Mouse (Mus musculus) stomach, embryonic 15.5 days (tissue): ENCODE results near the gene Dnajc12. TPM values are rescaled to one million over a fixed set of nuclear protein-coding genes. Genes with fewer than 3 reads are reported as not detected.

ENCODE experiments used
- ATAC-seq: fragments of 200-750 bp; cut with Nextera tagmentation; 2 replicates; pipeline ENCODE4 v1.8.0; 2017; ENCODE audit warnings: low read depth, moderate number of reproducible peaks, moderate TSS enrichment; ENCODE audit not compliant: insufficient read depth, low FRiP score
- H3K27ac ChIP-seq: fragments of 300-500 bp; sonication (generic); 2 replicates; pipeline ENCODE4 v1.5.1; 2015; ENCODE audit warnings: mild to moderate bottlenecking, inconsistent platforms
- H3K27me3 ChIP-seq: fragments of 300-500 bp; sonication (generic); replicated peaks from 2 replicates; pipeline ENCODE4 v1.6.1; 2015; ENCODE audit warnings: inconsistent platforms
- H3K36me3 ChIP-seq: fragments of 300-500 bp; sonication (generic); 2 replicates; pipeline ENCODE4 v1.6.1; 2015; ENCODE audit warnings: inconsistent platforms
- H3K4me1 ChIP-seq: fragments of 300-500 bp; sonication (generic); 2 replicates; pipeline ENCODE4 v1.6.1; 2015; ENCODE audit warnings: inconsistent platforms
- H3K4me2 ChIP-seq: fragments of 300-500 bp; sonication (generic); 2 replicates; pipeline ENCODE4 v1.6.1; 2015; ENCODE audit warnings: mild to moderate bottlenecking, inconsistent platforms
- H3K4me3 ChIP-seq: fragments of 300-500 bp; sonication (generic); replicated peaks from 2 replicates; pipeline ENCODE4 v1.5.1; 2015; ENCODE audit warnings: inconsistent platforms
- H3K9ac ChIP-seq: fragments of 300-500 bp; sonication (generic); 2 replicates; pipeline ENCODE4 v1.6.1; 2015; ENCODE audit warnings: inconsistent platforms
- H3K9me3 ChIP-seq: fragments of 300-500 bp; sonication (generic); 2 replicates; pipeline ENCODE4 v1.6.1; 2016; ENCODE audit warnings: inconsistent platforms
- WGBS: fragments of 180-500 bp; shearing (Covaris S2); methylation state at CpG from one replicate; pipeline ENCODE4 v1.1.7; 2015; 5-methylcytosine and 5-hydroxymethylcytosine counted together
- polyA plus RNA-seq: library from polyadenylated mRNA; unstranded; fragments of >200 nt; fragmentation: Nextera tagmentation; extraction: Ambion mirVana; gene quantifications from 2 replicates; pipeline ENCODE4 v1.2.1, GENCODE M21; 2015

The Dnajc12 gene
- polyA plus RNA-seq, 1 experiment from 2014 or later = 9.3 TPM

- H3K4me1 ChIP-seq = no peaks in the 10 kb centered on the region
- H3K9me3 ChIP-seq = no peaks in the 10 kb centered on the region
- no peak overlapping the region for H3K27ac ChIP-seq
- no peaks in the 10 kb centered on the region for H3K36me3 ChIP-seq
- no peak overlapping the region for H3K4me3 ChIP-seq
- no peak overlapping the region for H3K9ac ChIP-seq
- no peak overlapping the region for H3K4me2 ChIP-seq
- no peaks in the 10 kb centered on the region for H3K27me3 ChIP-seq
- WGBS = 80% methylated on average over 9 of the region's 9 CpGs
- ATAC-seq = no peak
These were observed 41.6 kb downstream of the Dnajc12 start for GRCm38 (mm10) chr10:63423591-63424474.

DNA sequence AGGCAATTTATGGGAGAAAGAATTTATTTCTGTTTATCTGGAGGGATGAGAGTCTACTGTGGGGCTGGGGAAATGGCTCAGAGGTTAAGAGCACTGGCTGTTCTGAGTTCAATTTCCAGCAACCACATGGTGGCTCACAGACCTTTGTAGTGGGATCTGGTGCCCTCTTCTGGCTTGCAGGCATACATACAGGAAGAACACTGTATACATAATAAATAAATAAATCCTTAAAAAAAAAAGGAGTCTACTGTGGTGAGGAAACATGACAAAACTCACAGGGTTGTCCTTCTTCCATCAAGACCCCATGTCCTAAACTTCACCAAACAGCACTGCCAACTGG, 42.2 kb downstream of the Dnajc12 start:
- Histone ChIP-seq H3K4me3 (no peak overlapping the region), H3K4me1 (no peaks in the 10 kb centered on the region), H3K9ac (no peak overlapping the region), H3K27ac (no peak overlapping the region), H3K4me2 (no peak overlapping the region), H3K27me3 (no peaks in the 10 kb centered on the region), H3K9me3 (no peaks in the 10 kb centered on the region), H3K36me3 (no peaks in the 10 kb centered on the region)
- no peak for ATAC-seq

DNA sequence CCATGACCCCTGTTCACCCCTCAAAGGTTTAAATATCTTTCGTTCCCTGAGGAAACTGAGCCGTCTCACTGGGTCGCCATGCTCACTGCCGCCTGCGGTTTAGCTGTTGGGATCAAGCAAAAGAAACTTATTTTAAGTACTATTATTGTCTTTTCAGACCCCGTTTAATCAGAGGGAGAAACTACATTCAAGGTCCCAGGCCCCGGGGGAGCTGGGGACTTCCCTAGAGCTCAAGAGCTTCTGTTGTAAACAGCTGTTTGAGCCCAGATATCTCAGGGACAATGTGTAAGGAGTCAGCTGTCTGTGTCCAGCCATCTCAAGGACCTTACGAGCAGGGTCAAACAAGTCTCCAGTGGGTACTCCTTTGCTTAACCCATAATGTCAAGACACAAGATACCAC, 44.9 kb downstream of the Dnajc12 start:
- 77% methylated on average over 8 of the region's 8 CpGs for WGBS
- no peak for ATAC-seq

GRCm38 (mm10) chr10:63428243-63429022, 46.2 kb downstream of the Dnajc12 start:
- H3K4me1 ChIP-seq = no peaks in the 10 kb centered on the region
- H3K9ac ChIP-seq = peak overlapping the region; percentile 24; the same call in 1 of the 2 replicates
- H3K27ac ChIP-seq = peak overlapping the region; percentile 44
- WGBS = 17% methylated on average over 19 of the region's 19 CpGs
- no peaks in the 10 kb centered on the region for H3K9me3 ChIP-seq
- peak overlapping the region; percentile 85 for H3K4me3 ChIP-seq
- no peak for ATAC-seq
- H3K27me3 ChIP-seq = no peaks in the 10 kb centered on the region
- H3K4me2 ChIP-seq = peak overlapping the region; percentile 83
- H3K36me3 ChIP-seq = no peaks in the 10 kb centered on the region

More for the DNA sequence above, 44.9 kb downstream of the Dnajc12 start:
- Histone ChIP-seq H3K9ac (no peak overlapping the region), H3K9me3 (no peaks in the 10 kb centered on the region), H3K4me1 (no peaks in the 10 kb centered on the region), H3K4me2 (no peak overlapping the region), H3K27me3 (no peaks in the 10 kb centered on the region), H3K4me3 (no peak overlapping the region), H3K27ac (no peak overlapping the region), H3K36me3 (no peaks in the 10 kb centered on the region)

DNA sequence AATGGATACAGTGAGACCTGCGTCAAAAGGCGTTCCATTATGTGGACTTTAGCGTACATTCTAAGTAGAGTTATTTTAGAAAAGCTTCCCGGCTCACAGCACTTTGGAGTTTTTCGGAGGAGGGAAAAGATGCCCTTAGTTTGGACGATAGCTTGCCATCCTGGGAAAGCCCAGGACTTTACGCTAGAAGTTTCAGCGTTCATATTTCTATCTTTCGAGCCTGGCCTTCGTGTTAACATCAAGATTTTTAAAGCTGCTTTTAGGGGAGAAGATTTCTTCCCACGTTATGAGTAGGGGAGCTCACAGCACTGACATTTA, 46.7 kb downstream of the Dnajc12 start:
- no peak for ATAC-seq
- Histone ChIP-seq H3K4me3 (peak overlapping the region; percentile 85), H3K4me1 (no peaks in the 10 kb centered on the region), H3K9ac (peak overlapping the region; percentile 24; the same call in 1 of the 2 replicates), H3K9me3 (no peaks in the 10 kb centered on the region), H3K36me3 (no peaks in the 10 kb centered on the region), H3K27me3 (no peaks in the 10 kb centered on the region), H3K4me2 (peak overlapping the region; percentile 83), H3K27ac (peak overlapping the region; percentile 44)
- WGBS = 2% methylated on average over 11 of the region's 11 CpGs

DNA sequence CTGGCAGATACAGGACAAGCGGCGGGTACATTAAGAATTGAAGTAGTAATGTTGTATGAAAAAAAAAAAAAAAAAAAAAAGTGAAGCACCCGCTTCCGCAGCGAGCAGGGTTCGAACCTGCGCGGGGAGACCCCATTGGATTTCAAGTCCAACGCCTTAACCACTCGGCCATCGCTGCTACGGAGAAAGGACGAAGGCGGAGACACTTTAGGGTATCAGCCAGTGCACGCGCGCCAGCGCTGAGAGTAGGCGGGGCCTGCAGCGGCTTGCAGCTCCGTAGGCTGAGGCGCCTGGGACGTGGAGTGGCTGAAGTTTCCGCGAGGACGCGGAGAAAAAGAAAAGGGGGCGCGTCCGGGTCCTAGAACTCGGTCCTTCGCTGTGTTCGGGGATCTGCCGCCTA, 47.1 kb downstream of the Dnajc12 start:
- peak overlapping the region; percentile 57 for H3K9ac ChIP-seq
- peak overlapping the region; percentile 85 for H3K4me3 ChIP-seq
- no peaks in the 10 kb centered on the region for H3K4me1 ChIP-seq
- H3K27ac ChIP-seq = peak overlapping the region; percentile 88
- no peaks in the 10 kb centered on the region for H3K9me3 ChIP-seq
- H3K4me2 ChIP-seq = peak overlapping the region; percentile 83
- peak; percentile 93 for ATAC-seq
- H3K27me3 ChIP-seq = no peaks in the 10 kb centered on the region
- WGBS = under 1% methylated on average over 34 of the region's 34 CpGs
- no peaks in the 10 kb centered on the region for H3K36me3 ChIP-seq

DNA sequence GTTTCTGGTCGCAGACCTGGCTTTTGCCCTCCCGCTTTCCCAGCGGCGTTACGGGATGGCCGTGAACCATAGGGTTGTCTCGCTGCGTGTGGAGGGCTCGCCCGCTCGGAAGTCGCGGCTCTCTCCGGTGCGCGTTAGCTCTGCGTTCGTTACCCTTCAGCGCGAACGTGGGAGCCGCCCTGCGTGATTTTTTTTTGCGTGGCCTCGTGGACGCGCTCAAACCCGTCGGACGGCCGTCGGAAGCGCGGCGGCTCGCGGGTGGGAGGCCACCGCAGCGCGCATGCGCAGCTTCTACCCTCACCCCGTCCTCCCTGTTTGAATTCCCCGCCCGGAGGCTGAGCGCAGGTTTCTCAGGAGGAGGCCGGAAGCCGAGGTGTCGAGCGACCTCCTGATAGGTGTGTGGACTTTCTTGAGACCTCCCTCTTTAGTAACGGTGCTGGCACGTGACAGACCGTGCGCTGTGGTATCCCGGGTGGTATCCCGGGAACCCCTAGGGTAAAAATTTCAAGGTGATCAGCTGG, 47.6 kb downstream of the Dnajc12 start, which contains the start of gene Ctnna3:
Gene Ctnna3, plus strand, starts transcription at position 314 of the 521 bp plus-strand sequence.
- Histone ChIP-seq H3K27me3 (no peaks in the 10 kb centered on the region), H3K4me2 (peak within 1 kb of the TSS; percentile 83), H3K27ac (peak within 1 kb of the TSS; percentile 88), H3K9ac (peak within 1 kb of the TSS; percentile 57), H3K9me3 (no peaks in the 10 kb centered on the region), H3K4me1 (no peaks in the 10 kb centered on the region), H3K36me3 (no peaks in the 10 kb centered on the region), H3K4me3 (peak within 1 kb of the TSS; percentile 85)
- under 1% methylated on average over 55 of the region's 55 CpGs for WGBS
- ATAC-seq = peak; percentile 94

- H3K4me3 ChIP-seq = no peak overlapping the region
- no peaks in the 10 kb centered on the region for H3K36me3 ChIP-seq
- no peaks in the 10 kb centered on the region for H3K4me1 ChIP-seq
- no peaks in the 10 kb centered on the region for H3K9me3 ChIP-seq
- 91% methylated on average over 7 of the region's 7 CpGs for WGBS
- no peak overlapping the region for H3K4me2 ChIP-seq
- no peak overlapping the region for H3K27ac ChIP-seq
- no peak for ATAC-seq
- H3K9ac ChIP-seq = no peak overlapping the region
- no peaks in the 10 kb centered on the region for H3K27me3 ChIP-seq
These were observed 49.0 kb downstream of the Dnajc12 start for GRCm38 (mm10) chr10:63431221-63431736.

DNA sequence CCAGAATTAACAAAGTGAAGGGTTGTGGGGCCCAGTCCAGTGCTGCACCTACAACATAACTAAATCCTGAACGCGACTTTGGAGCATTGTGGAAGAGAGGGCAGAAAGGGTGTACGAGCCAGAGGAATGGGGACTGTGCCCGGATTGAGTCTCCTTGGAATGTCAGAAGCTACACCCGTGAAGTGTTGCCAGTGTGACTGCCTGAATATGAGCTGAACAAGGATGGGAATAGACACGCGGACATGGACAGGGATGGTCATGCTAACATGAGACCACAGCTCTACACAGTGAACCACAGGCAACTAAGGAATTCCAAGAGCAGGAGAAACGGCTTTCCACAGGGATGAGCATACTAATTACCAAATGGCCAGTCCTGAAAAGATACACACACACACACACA, 49.9 kb downstream of the Dnajc12 start:
- 89% methylated on average over 8 of the region's 8 CpGs for WGBS
- Histone ChIP-seq H3K9ac (no peak overlapping the region), H3K4me2 (no peak overlapping the region), H3K36me3 (no peaks in the 10 kb centered on the region), H3K27me3 (no peaks in the 10 kb centered on the region), H3K27ac (no peak overlapping the region), H3K4me1 (no peaks in the 10 kb centered on the region), H3K4me3 (no peak overlapping the region), H3K9me3 (no peaks in the 10 kb centered on the region)
- ATAC-seq = no peak

GRCm38 (mm10) chr10:63432887-63433286, 50.6 kb downstream of the Dnajc12 start:
- Histone ChIP-seq H3K27ac (no peak overlapping the region), H3K36me3 (no peaks in the 10 kb centered on the region), H3K4me2 (no peak overlapping the region), H3K9me3 (no peaks in the 10 kb centered on the region), H3K27me3 (no peaks in the 10 kb centered on the region), H3K4me3 (no peak overlapping the region), H3K4me1 (no peaks in the 10 kb centered on the region), H3K9ac (no peak overlapping the region)
- ATAC-seq = no peak
- WGBS = 55% methylated on average over 2 of the region's 2 CpGs

- no peak overlapping the region for H3K4me3 ChIP-seq
- H3K36me3 ChIP-seq = no peaks in the 10 kb centered on the region
- no peak overlapping the region for H3K27ac ChIP-seq
- ATAC-seq = no peak
- no peak overlapping the region for H3K9ac ChIP-seq
- no peak overlapping the region for H3K4me2 ChIP-seq
- H3K27me3 ChIP-seq = no peaks in the 10 kb centered on the region
- H3K4me1 ChIP-seq = no peaks in the 10 kb centered on the region
- H3K9me3 ChIP-seq = no peaks in the 10 kb centered on the region
These were observed 56.6 kb downstream of the Dnajc12 start for GRCm38 (mm10) chr10:63438736-63439262.
